Mouse (Mus musculus): Measurements from ENCODE around the gene Zfp846. TPM values are rescaled to one million over a fixed set of nuclear protein-coding genes. Genes with fewer than 3 reads are reported as not detected.

The Zfp846 gene
- polyA plus RNA-seq, 1 experiment: 1.9 TPM

GRCm38 (mm10) chr9:20636790-20637189 is 55.7 kb downstream of the Zfp846 start:
- Histone ChIP-seq H3K27ac (ENCODE audit: insufficient read depth, low read depth, low read length) (no peak overlapping the region), H3K36me3 (ENCODE audit: control insufficient read depth, insufficient read depth, low read length) (peaks cover 4% of the 10 kb centered on the region)
- DNase-seq: no peak

GRCm38 (mm10) chr9:20638552-20638951 is 57.5 kb downstream of the Zfp846 start:
- no peak for DNase-seq
- Histone ChIP-seq H3K27me3 (replicated peaks; ENCODE audit: control insufficient read depth, insufficient read depth, low read length) (no peaks in the 10 kb centered on the region), H3K36me3 (ENCODE audit: control insufficient read depth, insufficient read depth, low read length) (peaks cover 4% of the 10 kb centered on the region), H3K4me1 (ENCODE audit: control insufficient read depth, insufficient read depth, low read length) (peaks cover 3% of the 10 kb centered on the region; the same call in 1 of the 2 replicates), H3K27ac (ENCODE audit: insufficient read depth, low read depth, low read length) (no peak overlapping the region), H3K4me3 (ENCODE audit: insufficient read depth, low read depth, low read length) (no peak overlapping the region)
- 93% methylated on average over 19 of the region's 19 CpGs for WGBS
- no peak for TF ChIP-seq CTCF (conservative IDR thresholded peaks at IDR 0.05; ENCODE audit: insufficient read depth, insufficient read length, low read depth, low read length)
- TF ChIP-seq POLR2A (IDR thresholded peaks at IDR 0.05; ENCODE audit: low read depth, low read length): no peak

More at GRCm38 (mm10) chr9:20636790-20637189, 55.7 kb downstream of the Zfp846 start:
- WGBS: 93% methylated on average over 2 of the region's 2 CpGs
- Histone ChIP-seq H3K27me3 (replicated peaks; ENCODE audit: control insufficient read depth, insufficient read depth, low read length) (no peaks in the 10 kb centered on the region), H3K4me1 (ENCODE audit: control insufficient read depth, insufficient read depth, low read length) (0 out of 2 replicates have a peak, but pooled peaks cover 3% of the 10 kb centered on the region), H3K4me3 (ENCODE audit: insufficient read depth, low read depth, low read length) (no peak overlapping the region)
- no peak for TF ChIP-seq POLR2A (IDR thresholded peaks at IDR 0.05; ENCODE audit: low read depth, low read length)
- TF ChIP-seq CTCF (conservative IDR thresholded peaks at IDR 0.05; ENCODE audit: insufficient read depth, insufficient read length, low read depth, low read length): no peak

- TF ChIP-seq POLR2A (IDR thresholded peaks at IDR 0.05; ENCODE audit: low read depth, low read length) (no peak), CTCF (conservative IDR thresholded peaks at IDR 0.05; ENCODE audit: insufficient read depth, insufficient read length, low read depth, low read length) (no peak)
- 94% methylated on average over 4 of the region's 4 CpGs for WGBS
Measured at GRCm38 (mm10) chr9:20639486-20639885, 58.4 kb downstream of the Zfp846 start.

GRCm38 (mm10) chr9:20641501-20641900 is 60.4 kb downstream of the Zfp846 start:
- DNase-seq: no peak
- 13% methylated on average over 6 of the region's 6 CpGs for WGBS
- no peaks in the 10 kb centered on the region for H3K27me3 ChIP-seq (replicated peaks; ENCODE audit: control insufficient read depth, insufficient read depth, low read length)
- H3K36me3 ChIP-seq (ENCODE audit: control insufficient read depth, insufficient read depth, low read length): peaks cover 4% of the 10 kb centered on the region
- peaks cover 7% of the 10 kb centered on the region; the same call in 1 of the 2 replicates for H3K4me1 ChIP-seq (ENCODE audit: control insufficient read depth, insufficient read depth, low read length)
- no peak overlapping the region for H3K27ac ChIP-seq (ENCODE audit: insufficient read depth, low read depth, low read length)
- peak overlapping the region; percentile 95 for H3K4me3 ChIP-seq (ENCODE audit: insufficient read depth, low read depth, low read length)
- no peak for TF ChIP-seq CTCF (conservative IDR thresholded peaks at IDR 0.05; ENCODE audit: insufficient read depth, insufficient read length, low read depth, low read length)
- TF ChIP-seq POLR2A (IDR thresholded peaks at IDR 0.05; ENCODE audit: low read depth, low read length): no peak

More at GRCm38 (mm10) chr9:20639486-20639885, 58.4 kb downstream of the Zfp846 start:
- H3K4me1 ChIP-seq (ENCODE audit: control insufficient read depth, insufficient read depth, low read length): peaks cover 3% of the 10 kb centered on the region; the same call in 1 of the 2 replicates
- no peaks in the 10 kb centered on the region for H3K27me3 ChIP-seq (replicated peaks; ENCODE audit: control insufficient read depth, insufficient read depth, low read length)
- no peak overlapping the region for H3K27ac ChIP-seq (ENCODE audit: insufficient read depth, low read depth, low read length)
- H3K4me3 ChIP-seq (ENCODE audit: insufficient read depth, low read depth, low read length): no peak overlapping the region
- H3K36me3 ChIP-seq (ENCODE audit: control insufficient read depth, insufficient read depth, low read length): peaks cover 4% of the 10 kb centered on the region
- DNase-seq: no peak

- Histone ChIP-seq H3K4me3 (ENCODE audit: insufficient read depth, low read depth, low read length) (peak within 1 kb of the TSS; percentile 95), H3K36me3 (ENCODE audit: control insufficient read depth, insufficient read depth, low read length) (peaks cover 4% of the 10 kb centered on the region), H3K27me3 (replicated peaks; ENCODE audit: control insufficient read depth, insufficient read depth, low read length) (no peaks in the 10 kb centered on the region), H3K27ac (ENCODE audit: insufficient read depth, low read depth, low read length) (peak within 1 kb of the TSS; percentile 22), H3K4me1 (ENCODE audit: control insufficient read depth, insufficient read depth, low read length) (peaks cover 7% of the 10 kb centered on the region; the same call in 1 of the 2 replicates)
- TF ChIP-seq CTCF (conservative IDR thresholded peaks at IDR 0.05; ENCODE audit: insufficient read depth, insufficient read length, low read depth, low read length) (no peak), POLR2A (IDR thresholded peaks at IDR 0.05; ENCODE audit: low read depth, low read length) (no peak)
- under 1% methylated on average over 51 of the region's 51 CpGs for WGBS
- DNase-seq: peak; percentile 80
Measured at GRCm38 (mm10) chr9:20642101-20642895, 61.2 kb downstream of the Zfp846 start, which contains the start of gene Ubl5. TSS of gene Ubl5 (plus strand) at chr9:20642878.

- no peaks in the 10 kb centered on the region for H3K27me3 ChIP-seq (replicated peaks; ENCODE audit: control insufficient read depth, insufficient read depth, low read length)
- peak overlapping the region; percentile 12; the same call in 1 of the 2 replicates for H3K27ac ChIP-seq (ENCODE audit: insufficient read depth, low read depth, low read length)
- H3K4me3 ChIP-seq (ENCODE audit: insufficient read depth, low read depth, low read length): peak overlapping the region; percentile 95
- DNase-seq: peak; percentile 93
- TF ChIP-seq CTCF (conservative IDR thresholded peaks at IDR 0.05; ENCODE audit: insufficient read depth, insufficient read length, low read depth, low read length) (0 out of 2 replicates have a peak, but pooled peaks have one; percentile 4), POLR2A (IDR thresholded peaks at IDR 0.05; ENCODE audit: low read depth, low read length) (no peak)
- under 1% methylated on average over 30 of the region's 30 CpGs for WGBS
- peaks cover 7% of the 10 kb centered on the region; the same call in 1 of the 2 replicates for H3K4me1 ChIP-seq (ENCODE audit: control insufficient read depth, insufficient read depth, low read length)
- H3K36me3 ChIP-seq (ENCODE audit: control insufficient read depth, insufficient read depth, low read length): peaks cover 4% of the 10 kb centered on the region
Measured at GRCm38 (mm10) chr9:20642896-20643466, 61.9 kb downstream of the Zfp846 start.

- Histone ChIP-seq H3K27ac (ENCODE audit: insufficient read depth, low read depth, low read length) (no peak overlapping the region), H3K4me1 (ENCODE audit: control insufficient read depth, insufficient read depth, low read length) (peaks cover 7% of the 10 kb centered on the region; the same call in 1 of the 2 replicates), H3K4me3 (ENCODE audit: insufficient read depth, low read depth, low read length) (peak overlapping the region; percentile 95), H3K27me3 (replicated peaks; ENCODE audit: control insufficient read depth, insufficient read depth, low read length) (no peaks in the 10 kb centered on the region), H3K36me3 (ENCODE audit: control insufficient read depth, insufficient read depth, low read length) (peaks cover 3% of the 10 kb centered on the region)
- TF ChIP-seq CTCF (conservative IDR thresholded peaks at IDR 0.05; ENCODE audit: insufficient read depth, insufficient read length, low read depth, low read length) (no peak), POLR2A (IDR thresholded peaks at IDR 0.05; ENCODE audit: low read depth, low read length) (no peak)
- DNase-seq: no peak
- 2% methylated on average over 13 of the region's 13 CpGs for WGBS
Measured at GRCm38 (mm10) chr9:20643781-20644180, 62.7 kb downstream of the Zfp846 start.

All from kidney, adult 2 months (tissue).